Mouse (Mus musculus) bone marrow macrophage, adult 2 months (primary cell): ENCODE measurements around the gene Dync1li2.

Source experiments
- CTCF ChIP-seq: IDR thresholded peaks from 2 replicates; pipeline ENCODE4 v1.5.1; 2012; ENCODE audit warnings: low read depth, mild to moderate bottlenecking, low read length, moderate library complexity
- POLR2A ChIP-seq: IDR thresholded peaks from 2 replicates; pipeline ENCODE4 v1.6.1; 2012; ENCODE audit warnings: mild to moderate bottlenecking, low read depth, low read length, borderline replicate concordance

GRCm38 (mm10) chr8:104434275-104434674, 8.6 kb downstream of the Dync1li2 start:
- no peak for TF ChIP-seq CTCF
- TF ChIP-seq POLR2A = no peak
